Mouse (Mus musculus) erythroblast, embryonic 14.5 days (primary cell): ENCODE measurements at regions not wholly inside any gene's neighbourhood (a gene's known extent, or its start where the extent isn't known, plus 50 kb on each side); places are given as distances from the start of the nearest gene placed in this dataset.

ENCODE experiments used
- GATA1 ChIP-seq: IDR thresholded peaks from 2 replicates; pipeline ENCODE4 v1.6.1; 2012; ENCODE audit warnings: low read length, inconsistent platforms, mixed read lengths
- TAL1 ChIP-seq: IDR thresholded peaks from 3 replicates; pipeline ENCODE4 v1.6.1; 2012; ENCODE audit warnings: low read length, inconsistent platforms, mixed read lengths

GRCm38 (mm10) chr15:62492350-62492749, 1352.6 kb downstream of the Gsdmc2 start:
- TF ChIP-seq GATA1: no peak
- TF ChIP-seq TAL1: no peak
